Mouse (Mus musculus) urinary bladder, postnatal 4 days (tissue): ENCODE data around the gene Hepacam2.
"Not testable (repeated sequence)": the region's sequence is repeated elsewhere in the genome, so short reads cannot be mapped to it uniquely, and the experiment has no call there.

Experiments used
- DNase-seq, 2 experiments: peaks; one replicate each; pipeline ENCODE4 v3.0.0; 2021 to 2022; ENCODE audit warnings: low spot score in 2 of 2

The Hepacam2 gene

DNA sequence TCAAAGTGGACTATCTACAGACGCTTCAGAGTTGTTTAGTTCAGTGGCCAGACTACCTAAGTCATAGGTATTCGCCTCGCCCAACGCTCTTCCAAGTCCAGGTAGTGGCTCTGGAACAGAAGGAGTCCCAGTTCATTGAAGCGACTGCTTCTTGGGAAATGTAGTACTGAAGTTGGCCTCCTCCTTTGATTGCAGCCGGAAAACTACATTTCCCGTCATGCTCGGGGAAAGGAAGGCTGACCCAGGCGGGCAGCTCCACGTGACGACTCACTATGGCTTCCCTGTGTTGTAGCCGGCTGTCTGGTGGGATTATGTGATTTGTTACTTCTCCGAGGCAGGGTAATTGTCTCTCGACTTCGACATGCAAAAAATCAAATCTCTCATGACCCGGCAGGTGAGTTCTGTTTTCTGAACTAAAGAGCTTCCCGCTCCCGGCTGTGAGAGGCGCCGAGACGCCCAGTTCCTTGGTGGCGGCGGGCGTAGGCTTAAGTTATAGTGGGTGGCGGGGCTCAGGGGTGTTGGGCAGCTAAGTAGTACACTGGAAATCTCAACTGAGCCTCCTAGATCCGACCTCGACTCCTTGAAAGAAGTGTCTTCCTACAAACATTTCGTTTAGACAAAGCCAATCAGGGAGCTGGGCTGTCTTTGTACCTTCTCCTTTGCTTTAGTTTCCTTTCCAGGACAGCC is at the start of gene Hepacam2, which contains the start of gene Vps50:
Hepacam2 (minus strand) TSS at position 137 of the 687 bp plus-strand sequence.
Vps50 (plus strand) TSS at position 221 of the 687 bp plus-strand sequence.
- DNase-seq: peak; percentile 79 to 86

DNA sequence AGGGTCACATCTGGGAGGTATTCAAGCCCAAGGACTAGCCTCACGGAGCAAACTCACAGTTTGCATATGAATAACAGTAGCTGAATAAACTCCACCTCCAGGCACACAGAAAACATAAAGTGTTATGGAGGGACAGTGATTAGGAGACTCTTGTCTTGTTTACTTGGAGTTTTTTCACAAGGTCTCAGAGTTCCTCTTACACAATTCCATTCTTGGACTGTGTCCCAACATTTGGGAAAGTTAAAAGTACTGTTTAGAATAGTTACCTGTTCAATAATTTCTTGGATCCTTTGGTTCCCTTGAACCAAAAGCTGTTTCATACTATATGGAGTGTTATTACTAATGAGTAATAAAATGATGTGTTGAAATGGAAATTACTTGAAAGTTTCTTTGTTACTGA is 46.9 kb upstream of the Hepacam2 start:
- no peak for DNase-seq

GRCm38 (mm10) chr6:3543862-3544261 is 45.8 kb upstream of the Hepacam2 start:
- DNase-seq: no peak

DNA sequence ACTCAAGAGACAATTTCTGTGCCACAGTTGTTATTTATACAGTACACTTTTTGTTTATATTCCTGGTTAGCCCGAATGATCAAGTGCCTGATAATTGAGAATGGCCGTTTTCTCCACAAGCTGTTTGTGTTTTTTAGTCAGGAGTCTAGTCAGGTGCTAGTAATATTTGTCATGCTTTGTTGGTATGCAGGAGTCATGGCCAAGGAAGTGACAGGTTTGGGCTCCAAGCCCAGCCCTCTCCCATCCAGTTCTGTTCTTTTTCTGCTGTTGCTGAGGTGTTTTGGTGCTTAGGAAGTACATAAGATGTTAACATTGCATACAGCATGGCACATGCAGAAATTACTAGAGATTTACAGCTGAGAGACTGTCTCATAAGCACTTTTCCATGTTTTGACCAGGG is 41.4 kb upstream of the Hepacam2 start:
- no peak for DNase-seq

DNA sequence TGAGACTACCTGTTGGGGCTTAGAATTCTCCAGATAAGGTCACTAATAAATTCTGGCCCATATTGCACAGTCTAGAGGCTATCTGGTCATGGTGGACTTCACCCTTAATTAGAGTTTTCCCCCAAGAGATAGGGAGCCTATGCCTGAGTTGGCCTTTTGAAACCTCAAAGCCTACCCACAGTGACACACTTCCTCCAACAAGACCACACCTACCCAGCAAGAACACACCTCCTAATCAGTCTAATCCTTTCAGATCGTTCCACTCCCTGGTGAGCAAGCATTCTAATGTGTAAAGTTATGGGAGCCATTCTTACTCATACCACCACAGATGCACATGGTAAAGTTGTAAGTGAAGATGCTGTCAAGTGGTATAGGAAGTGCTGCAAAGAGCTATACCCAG is 38.0 kb upstream of the Hepacam2 start:
- no peak for DNase-seq

GRCm38 (mm10) chr6:3531445-3531844 is 33.3 kb upstream of the Hepacam2 start:
- no peak for DNase-seq

DNA sequence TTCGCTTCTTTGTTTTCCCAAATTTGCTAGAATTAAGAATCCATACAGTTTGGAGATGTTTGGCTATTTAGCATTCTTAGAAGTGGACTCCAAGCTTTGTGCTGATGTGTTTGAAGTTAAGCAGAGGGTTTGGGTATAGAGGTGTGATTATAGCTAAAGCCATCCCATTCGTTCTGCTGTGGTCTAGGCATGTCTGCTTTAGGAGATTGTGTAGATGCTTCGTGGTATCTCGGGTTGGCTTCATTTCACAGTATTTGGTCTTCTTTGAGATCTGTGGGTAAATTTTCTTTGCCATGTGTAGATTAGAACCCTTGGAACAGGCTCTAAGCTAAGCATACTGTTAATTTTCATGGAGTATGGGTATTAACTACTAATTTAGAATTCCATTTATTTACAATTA is 30.1 kb upstream of the Hepacam2 start:
- DNase-seq: no peak

GRCm38 (mm10) chr6:3512611-3513010 is 14.5 kb upstream of the Hepacam2 start:
- DNase-seq: no peak

DNA sequence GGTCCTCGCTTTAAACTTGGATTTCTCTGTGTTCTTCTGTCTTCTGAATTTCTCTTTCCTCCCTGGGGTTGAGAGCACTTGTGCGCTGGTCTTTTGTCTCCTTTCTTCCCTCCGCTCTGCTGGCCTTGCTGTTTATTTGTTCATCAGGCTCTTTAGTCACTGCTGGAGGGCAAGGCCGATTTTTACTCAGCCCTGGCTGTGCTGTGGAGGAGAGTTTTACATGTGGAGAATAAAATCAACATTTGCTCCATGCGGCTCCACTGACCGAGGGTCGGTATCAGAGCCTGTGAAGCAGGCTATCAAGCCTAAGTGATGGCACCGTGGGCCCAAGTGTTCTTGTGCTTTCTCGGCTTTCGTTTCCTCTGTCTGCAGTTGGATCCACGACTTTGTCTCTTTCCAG is 13.5 kb upstream of the Hepacam2 start:
- no peak for DNase-seq

DNA sequence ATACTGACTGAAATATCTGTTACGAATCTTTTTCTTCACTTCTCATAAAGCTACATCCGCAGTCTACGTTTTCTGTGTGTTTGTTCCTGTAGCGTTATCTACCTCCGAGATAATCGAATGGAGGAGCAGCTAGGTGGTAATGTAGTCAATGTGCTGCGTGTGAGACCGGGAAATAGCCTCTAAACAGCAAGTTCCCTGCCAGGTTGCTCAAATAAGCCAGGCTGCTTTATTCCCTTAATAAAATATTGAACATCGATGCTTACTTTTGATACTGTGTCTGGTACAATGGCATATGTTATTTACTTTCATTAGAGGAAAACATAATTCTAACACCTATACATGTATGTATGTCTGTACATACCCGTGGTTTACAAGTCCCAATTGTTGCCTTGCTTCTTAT is 13.0 kb upstream of the Hepacam2 start:
- DNase-seq: no peak

DNA sequence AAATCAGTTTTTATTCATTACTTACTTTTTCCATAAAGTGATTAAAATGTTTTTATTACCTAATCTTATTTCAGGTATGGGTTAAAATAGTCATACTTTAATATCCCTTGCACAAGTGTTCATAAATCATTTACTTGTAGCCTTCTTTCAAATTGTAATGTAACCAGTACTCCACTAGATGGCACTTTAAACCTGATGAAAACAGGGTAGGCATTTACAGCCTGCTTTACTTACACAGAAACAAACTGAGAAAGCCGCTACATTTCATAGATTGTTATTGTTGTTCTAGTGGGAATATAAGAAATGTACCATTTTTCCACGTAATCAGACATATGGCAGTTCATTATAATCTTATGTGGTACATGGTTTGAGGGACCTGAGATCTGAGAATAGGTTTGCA is 11.7 kb upstream of the Hepacam2 start:
- no peak for DNase-seq

DNA sequence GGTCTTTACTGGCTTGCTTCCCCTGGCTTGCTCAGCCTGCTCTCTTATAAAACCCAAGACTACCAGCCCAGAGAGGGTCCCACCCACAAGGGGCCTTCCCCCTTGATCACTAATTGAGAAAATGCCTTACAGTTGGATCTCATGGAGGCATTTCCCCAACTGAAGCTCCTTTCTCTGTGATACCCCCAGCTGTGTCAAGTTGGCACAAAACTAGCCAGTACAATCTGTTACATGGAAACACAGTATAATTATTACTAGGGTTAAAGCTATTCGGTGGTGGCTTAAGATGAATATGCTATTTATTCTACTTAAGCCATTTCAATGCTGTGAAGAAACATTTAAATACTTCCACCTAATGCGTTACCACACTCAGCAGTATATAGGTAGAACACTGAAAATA is 10.1 kb upstream of the Hepacam2 start:
- not testable (repeated sequence) for DNase-seq

DNA sequence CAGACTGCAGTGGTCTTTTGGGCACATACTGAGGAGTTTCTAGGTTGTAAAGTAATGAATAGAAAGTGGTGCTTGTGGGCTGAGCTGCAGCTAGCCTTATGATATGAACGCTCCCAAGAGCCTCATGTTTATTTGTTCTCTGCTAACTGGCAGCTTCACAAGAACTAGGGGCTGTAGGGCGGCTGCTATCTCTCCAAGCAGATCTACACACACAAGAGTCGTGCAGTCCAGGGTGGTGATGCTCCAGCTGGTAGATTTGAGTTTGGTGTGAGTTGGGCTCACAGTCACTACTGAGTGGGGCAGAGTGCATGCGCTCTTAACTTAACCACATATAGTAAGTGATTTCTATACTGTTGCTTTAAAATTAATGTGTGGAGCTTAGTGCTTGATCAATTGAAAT is 9.0 kb upstream of the Hepacam2 start:
- DNase-seq: no peak

DNA sequence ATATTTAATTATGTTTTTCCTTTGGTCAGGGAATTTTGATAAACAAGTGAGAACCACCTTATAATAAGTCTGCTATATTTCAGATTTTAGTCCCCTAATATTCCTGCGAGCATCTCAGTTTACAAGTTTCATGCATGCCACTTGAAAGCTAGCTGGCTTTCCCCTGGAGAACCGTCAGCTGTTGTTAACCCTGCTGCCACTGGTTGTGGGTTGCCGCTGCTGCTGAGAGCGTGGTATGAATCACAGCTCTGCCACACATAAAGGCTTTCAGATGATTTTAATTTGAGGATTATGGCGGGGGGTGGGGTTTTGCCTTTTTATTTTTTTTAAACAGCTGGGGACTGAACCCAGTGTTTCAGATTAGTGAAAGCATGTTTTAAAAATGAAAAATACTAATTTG is 7.2 kb upstream of the Hepacam2 start:
- no peak for DNase-seq

GRCm38 (mm10) chr6:3500286-3500685 is 2.2 kb upstream of the Hepacam2 start:
- no peak for DNase-seq

- no peak for DNase-seq
Observed at GRCm38 (mm10) chr6:3496210-3496609, 1.9 kb downstream of the Hepacam2 start.

- DNase-seq: no peak
Observed at GRCm38 (mm10) chr6:3494285-3494684, 3.8 kb downstream of the Hepacam2 start.

DNA sequence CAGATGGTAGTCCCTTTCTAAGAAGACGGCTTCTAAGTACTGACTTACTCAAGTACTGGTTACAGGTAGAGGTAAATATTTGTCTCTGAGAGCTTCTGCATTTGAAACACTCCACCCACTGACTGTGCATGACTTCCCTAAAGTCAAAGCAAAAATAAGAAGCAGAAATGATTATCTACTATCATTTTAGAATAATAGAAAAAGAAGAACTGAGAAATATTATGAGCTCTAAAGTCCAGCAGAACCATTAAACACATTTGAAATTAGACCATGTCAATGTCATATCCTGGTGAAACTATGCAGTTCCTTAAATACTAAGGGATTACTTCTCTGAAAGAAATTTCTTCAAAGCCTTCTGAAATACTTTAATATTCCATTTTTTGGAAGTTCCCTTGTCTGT is 10.7 kb downstream of the Hepacam2 start:
- DNase-seq: no peak

- no peak for DNase-seq
Observed at GRCm38 (mm10) chr6:3485133-3485532, 13.0 kb downstream of the Hepacam2 start.

DNA sequence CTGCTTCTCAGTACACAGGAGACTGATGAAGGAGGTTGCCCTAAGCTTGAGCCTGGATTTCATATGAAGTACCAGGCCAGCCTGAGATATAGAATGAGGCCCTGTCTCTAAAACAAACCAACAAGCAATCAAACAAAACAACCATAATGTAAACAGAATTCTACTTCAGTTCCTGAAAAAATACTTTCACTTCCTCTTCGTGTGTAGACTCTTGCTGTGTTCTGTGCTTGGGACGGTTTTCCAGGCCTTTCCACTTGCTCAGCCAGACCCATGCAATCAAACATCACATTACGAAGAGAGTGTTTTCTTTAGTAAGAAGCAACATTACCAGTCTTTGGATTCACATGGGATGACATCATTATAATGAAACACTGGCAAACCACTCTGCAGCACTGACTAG is 16.4 kb downstream of the Hepacam2 start:
- DNase-seq: no peak

GRCm38 (mm10) chr6:3479853-3480252 is 18.2 kb downstream of the Hepacam2 start:
- no peak for DNase-seq

DNA sequence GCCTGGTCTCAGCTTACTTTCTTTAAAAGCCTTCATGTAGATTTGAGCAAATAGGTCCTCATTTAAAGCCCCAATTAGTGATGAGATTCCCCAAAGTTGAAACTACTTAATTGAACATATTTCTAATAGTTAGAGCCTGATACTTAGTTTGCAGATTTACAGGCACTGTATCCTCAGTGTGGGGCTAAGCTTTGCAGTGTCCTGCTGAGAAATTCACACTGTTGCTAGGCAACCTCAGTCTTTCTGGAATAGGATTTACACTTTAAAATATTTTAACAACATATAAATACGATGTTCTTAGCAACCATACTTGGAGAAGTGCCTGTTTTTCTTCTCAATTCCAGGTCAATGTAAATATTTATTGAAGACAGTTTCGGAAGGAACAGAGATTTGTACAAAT is 21.8 kb downstream of the Hepacam2 start:
- no peak for DNase-seq

DNA sequence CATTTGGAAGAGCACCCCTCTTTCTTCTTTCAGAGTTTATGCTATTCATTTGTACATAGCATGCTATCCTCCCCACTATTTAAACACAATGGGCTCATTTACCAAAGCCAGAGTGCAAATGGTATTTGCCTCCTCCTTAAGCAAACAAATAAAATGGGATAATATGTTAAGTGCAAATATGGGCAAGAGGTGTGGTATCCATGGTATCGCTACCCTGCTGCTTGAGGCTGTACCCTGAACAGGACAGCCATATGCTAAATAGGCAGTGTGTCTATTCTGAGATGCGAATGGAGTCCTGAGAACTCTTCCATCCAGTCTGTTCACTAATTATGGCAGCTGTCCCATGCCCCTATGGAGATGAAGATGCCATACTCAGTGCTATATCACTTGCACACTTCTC is 27.4 kb downstream of the Hepacam2 start:
- DNase-seq: no peak

DNA sequence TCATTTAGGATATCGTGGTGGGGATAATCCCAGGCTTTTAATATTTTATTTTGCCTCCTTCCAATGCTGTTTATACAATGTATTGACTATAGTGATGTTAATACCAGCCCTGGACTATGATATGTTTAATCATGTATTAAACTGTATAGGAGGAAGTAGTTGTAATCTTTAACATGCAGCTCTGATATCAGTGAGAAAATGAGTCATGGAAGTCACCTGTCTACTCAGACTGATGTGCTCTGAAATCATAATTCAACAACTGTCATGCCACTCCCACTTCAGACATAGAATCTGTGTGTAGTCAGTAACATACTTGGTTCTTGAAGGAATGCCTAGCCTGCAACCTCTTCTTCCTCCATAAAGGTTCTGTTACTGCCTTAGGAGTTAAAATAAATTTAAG is 29.5 kb downstream of the Hepacam2 start:
- DNase-seq: no peak
